Mouse (Mus musculus): ENCODE measurements around the gene Nostrin. TPM values are rescaled to one million over a fixed set of nuclear protein-coding genes. Genes with fewer than 3 reads are reported as not detected.

The Nostrin gene
- total and polyA plus RNA-seq, 2 experiments from 2014 or later, result 6.9 to 7.7 TPM

DNA sequence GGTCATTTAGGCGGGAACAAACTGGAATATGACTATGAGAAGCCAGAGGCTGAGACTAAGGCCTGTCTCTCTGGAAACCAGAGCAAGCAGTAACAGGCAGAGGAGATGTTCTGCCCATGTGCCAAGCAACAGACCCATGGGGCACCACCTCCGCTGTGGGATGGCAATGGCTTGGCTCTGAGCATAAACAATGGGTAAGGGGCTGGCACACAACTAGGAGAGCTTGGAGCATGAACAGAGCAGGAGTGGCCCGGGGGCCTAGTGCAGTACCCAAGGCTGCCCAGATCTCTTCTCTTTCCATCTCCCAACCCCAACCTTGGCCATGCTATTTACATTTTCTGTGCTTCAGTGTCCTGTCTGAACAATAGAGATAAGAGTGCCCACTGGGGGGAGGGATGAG is 36.9 kb upstream of the Nostrin start:
- DNase-seq (ENCODE audit: low spot score) (no peak), ATAC-seq (ENCODE audit: insufficient read depth, low read depth) (no peak)
- TF ChIP-seq EP300 (IDR thresholded peaks at IDR 0.05; ENCODE audit: low read depth), result no peak
- no peak for TF ChIP-seq CTCF (IDR thresholded peaks at IDR 0.05; ENCODE audit: low read depth)
- H3K27me3 ChIP-seq (ENCODE audit: control insufficient read depth, insufficient read depth, low read length), result no peaks in the 10 kb centered on the region
- H3K4me1 ChIP-seq (ENCODE audit: control insufficient read depth, insufficient read depth), result 0 out of 2 replicates have a peak, but pooled peaks cover 8% of the 10 kb centered on the region
- no peaks in the 10 kb centered on the region for H3K36me3 ChIP-seq (replicated peaks; ENCODE audit: control insufficient read depth, insufficient read depth, low read length)
- no peak overlapping the region for H3K27ac ChIP-seq (ENCODE audit: low read depth)
- no peak overlapping the region for H3K4me2 ChIP-seq (ENCODE audit: low read depth, low read length)
- no peak overlapping the region for H3K4me3 ChIP-seq (ENCODE audit: low read depth, low read length)
- H3K9me3 ChIP-seq (replicated peaks; ENCODE audit: control insufficient read depth, low read length), result no peaks in the 10 kb centered on the region
- H3K9ac ChIP-seq (replicated peaks; ENCODE audit: low read depth, low read length), result no peak overlapping the region
- 88% methylated on average over 3 of the region's 3 CpGs for WGBS

DNA sequence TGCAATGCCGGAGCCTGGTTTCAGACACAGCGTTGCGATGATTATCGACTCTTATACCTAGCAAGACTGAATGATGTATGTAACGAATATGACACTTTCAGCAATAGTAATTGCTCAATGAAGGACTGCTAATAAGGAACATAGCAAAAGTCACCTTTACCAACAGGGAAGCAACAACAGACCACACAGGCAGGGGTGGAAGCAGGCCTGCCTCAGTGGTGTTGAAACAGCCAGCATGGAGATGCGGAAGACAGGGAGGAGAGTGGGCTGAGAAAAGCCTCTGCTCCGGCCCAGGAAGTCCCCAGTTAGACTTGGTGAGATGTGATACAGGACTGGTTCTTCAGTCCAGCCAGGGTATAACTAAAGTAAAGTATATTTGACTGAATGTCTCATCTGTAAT is 36.5 kb upstream of the Nostrin start:
- H3K4me2 ChIP-seq (ENCODE audit: low read depth, low read length), result no peak overlapping the region
- no peaks in the 10 kb centered on the region for H3K36me3 ChIP-seq (replicated peaks; ENCODE audit: control insufficient read depth, insufficient read depth, low read length)
- no peak for DNase-seq (ENCODE audit: low spot score)
- no peak overlapping the region for H3K27ac ChIP-seq (ENCODE audit: low read depth)
- no peaks in the 10 kb centered on the region for H3K9me3 ChIP-seq (replicated peaks; ENCODE audit: control insufficient read depth, low read length)
- H3K4me3 ChIP-seq (ENCODE audit: low read depth, low read length), result no peak overlapping the region
- 0 out of 2 replicates have a peak, but pooled peaks cover 8% of the 10 kb centered on the region for H3K4me1 ChIP-seq (ENCODE audit: control insufficient read depth, insufficient read depth)
- 98% methylated on average over 7 of the region's 7 CpGs for WGBS
- H3K9ac ChIP-seq (replicated peaks; ENCODE audit: low read depth, low read length), result no peak overlapping the region
- H3K27me3 ChIP-seq (ENCODE audit: control insufficient read depth, insufficient read depth, low read length), result no peaks in the 10 kb centered on the region
- no peak for ATAC-seq (ENCODE audit: insufficient read depth, low read depth)
- TF ChIP-seq EP300 (IDR thresholded peaks at IDR 0.05; ENCODE audit: low read depth) (no peak), CTCF (IDR thresholded peaks at IDR 0.05; ENCODE audit: low read depth) (no peak)

DNA sequence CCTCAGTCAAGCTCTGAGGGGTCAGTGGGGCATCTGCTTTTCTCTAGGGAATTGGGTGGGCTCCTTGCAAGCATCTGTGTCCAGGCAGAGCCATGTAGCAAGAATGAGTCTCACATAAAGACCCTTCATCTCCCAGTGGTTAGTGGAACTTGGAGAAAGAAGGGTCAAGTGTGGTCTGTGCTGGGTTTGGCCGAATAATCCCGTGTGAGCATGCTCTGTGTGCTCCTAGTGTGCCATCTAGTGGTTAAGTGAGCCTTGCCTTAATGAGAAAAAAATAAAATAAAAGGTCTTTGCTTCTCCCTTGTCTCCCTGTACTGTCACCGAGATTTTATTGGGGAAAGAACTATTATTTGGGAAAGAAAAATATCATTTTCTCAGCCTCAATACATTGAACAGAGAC is 34.9 kb upstream of the Nostrin start:
- peak; percentile 47; the same call in 1 of the 2 replicates for ATAC-seq (ENCODE audit: insufficient read depth, low read depth)
- no peak for TF ChIP-seq EP300 (IDR thresholded peaks at IDR 0.05; ENCODE audit: low read depth)
- peak; percentile 86 for TF ChIP-seq CTCF (IDR thresholded peaks at IDR 0.05; ENCODE audit: low read depth)
- Histone ChIP-seq H3K9me3 (replicated peaks; ENCODE audit: control insufficient read depth, low read length) (no peaks in the 10 kb centered on the region), H3K9ac (replicated peaks; ENCODE audit: low read depth, low read length) (no peak overlapping the region), H3K4me3 (ENCODE audit: low read depth, low read length) (no peak overlapping the region), H3K36me3 (replicated peaks; ENCODE audit: control insufficient read depth, insufficient read depth, low read length) (no peaks in the 10 kb centered on the region), H3K27me3 (ENCODE audit: control insufficient read depth, insufficient read depth, low read length) (no peaks in the 10 kb centered on the region), H3K27ac (ENCODE audit: low read depth) (no peak overlapping the region), H3K4me2 (ENCODE audit: low read depth, low read length) (no peak overlapping the region), H3K4me1 (ENCODE audit: control insufficient read depth, insufficient read depth) (0 out of 2 replicates have a peak, but pooled peaks cover 8% of the 10 kb centered on the region)
- peak; percentile 63 for DNase-seq (ENCODE audit: low spot score)
- WGBS, result 17% methylated on average over 3 of the region's 3 CpGs

DNA sequence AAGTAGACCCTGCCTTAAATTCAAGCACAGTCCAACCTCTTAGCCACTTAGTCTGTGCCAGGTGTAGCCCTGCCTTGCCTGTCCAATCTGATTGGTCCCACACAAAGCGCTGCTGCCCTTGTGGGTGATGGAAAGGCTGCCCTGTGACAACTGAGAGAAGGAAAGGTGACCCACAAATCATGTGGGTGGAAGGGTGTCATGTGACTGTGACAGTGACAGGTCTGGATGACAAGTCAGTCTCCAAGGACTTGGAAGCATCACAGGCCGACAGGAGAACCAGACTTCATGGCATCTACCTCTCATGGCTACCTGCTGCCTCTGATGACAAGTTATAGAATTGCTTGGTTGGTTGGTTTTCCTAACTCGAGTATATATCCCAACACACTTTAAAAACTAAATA is 32.1 kb upstream of the Nostrin start:
- 84% methylated on average over 3 of the region's 3 CpGs for WGBS
- TF ChIP-seq CTCF (IDR thresholded peaks at IDR 0.05; ENCODE audit: low read depth), result no peak
- TF ChIP-seq EP300 (IDR thresholded peaks at IDR 0.05; ENCODE audit: low read depth), result no peak
- no peaks in the 10 kb centered on the region for H3K9me3 ChIP-seq (replicated peaks; ENCODE audit: control insufficient read depth, low read length)

DNA sequence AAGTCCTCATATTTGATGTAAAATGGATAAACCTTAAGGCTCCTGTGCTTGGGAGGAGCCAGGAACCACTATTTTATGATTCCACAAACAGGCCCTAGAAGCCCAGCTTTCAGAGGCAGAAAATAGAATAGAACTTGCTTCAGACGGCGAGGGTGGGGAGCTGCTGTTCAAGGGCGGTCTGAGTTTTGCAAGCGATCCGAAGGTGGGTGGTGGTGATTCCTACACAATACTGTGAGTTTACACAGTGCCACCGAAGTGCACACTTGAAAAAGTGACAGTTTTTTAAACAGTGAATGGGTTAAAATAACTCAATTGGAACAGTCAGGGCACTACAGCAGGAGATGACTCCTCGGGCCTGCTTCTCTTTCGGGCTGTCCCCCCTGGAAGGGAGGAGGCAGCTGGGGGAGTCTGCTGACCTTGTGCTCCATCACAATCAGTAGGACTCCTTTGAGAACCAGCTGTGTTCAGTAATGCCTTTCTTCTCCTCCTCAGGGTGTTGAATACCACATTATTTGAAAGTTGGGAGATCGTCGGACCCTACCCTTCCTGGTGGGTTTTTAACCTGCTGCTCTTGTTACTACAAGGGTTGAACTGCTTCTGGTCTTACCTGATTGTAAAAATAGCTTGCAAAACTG is 31.0 kb upstream of the Nostrin start:
- ATAC-seq (ENCODE audit: insufficient read depth, low read depth) (no peak), DNase-seq (ENCODE audit: low spot score) (no peak)
- Histone ChIP-seq H3K4me2 (ENCODE audit: low read depth, low read length) (no peak overlapping the region), H3K36me3 (replicated peaks; ENCODE audit: control insufficient read depth, insufficient read depth, low read length) (no peaks in the 10 kb centered on the region), H3K27ac (ENCODE audit: low read depth) (no peak overlapping the region), H3K27me3 (ENCODE audit: control insufficient read depth, insufficient read depth, low read length) (no peaks in the 10 kb centered on the region), H3K4me1 (ENCODE audit: control insufficient read depth, insufficient read depth) (no peaks in the 10 kb centered on the region), H3K4me3 (ENCODE audit: low read depth, low read length) (no peak overlapping the region), H3K9ac (replicated peaks; ENCODE audit: low read depth, low read length) (no peak overlapping the region), H3K9me3 (replicated peaks; ENCODE audit: control insufficient read depth, low read length) (no peaks in the 10 kb centered on the region)
- WGBS, result 76% methylated on average over 10 of the region's 10 CpGs
- TF ChIP-seq EP300 (IDR thresholded peaks at IDR 0.05; ENCODE audit: low read depth) (no peak), CTCF (IDR thresholded peaks at IDR 0.05; ENCODE audit: low read depth) (no peak)

More for the DNA sequence above, 32.1 kb upstream of the Nostrin start:
- Histone ChIP-seq H3K4me3 (ENCODE audit: low read depth, low read length) (no peak overlapping the region), H3K27me3 (ENCODE audit: control insufficient read depth, insufficient read depth, low read length) (no peaks in the 10 kb centered on the region), H3K4me2 (ENCODE audit: low read depth, low read length) (no peak overlapping the region), H3K27ac (ENCODE audit: low read depth) (no peak overlapping the region), H3K4me1 (ENCODE audit: control insufficient read depth, insufficient read depth) (no peaks in the 10 kb centered on the region), H3K36me3 (replicated peaks; ENCODE audit: control insufficient read depth, insufficient read depth, low read length) (no peaks in the 10 kb centered on the region), H3K9ac (replicated peaks; ENCODE audit: low read depth, low read length) (no peak overlapping the region)
- no peak for DNase-seq (ENCODE audit: low spot score)
- ATAC-seq (ENCODE audit: insufficient read depth, low read depth), result no peak

DNA sequence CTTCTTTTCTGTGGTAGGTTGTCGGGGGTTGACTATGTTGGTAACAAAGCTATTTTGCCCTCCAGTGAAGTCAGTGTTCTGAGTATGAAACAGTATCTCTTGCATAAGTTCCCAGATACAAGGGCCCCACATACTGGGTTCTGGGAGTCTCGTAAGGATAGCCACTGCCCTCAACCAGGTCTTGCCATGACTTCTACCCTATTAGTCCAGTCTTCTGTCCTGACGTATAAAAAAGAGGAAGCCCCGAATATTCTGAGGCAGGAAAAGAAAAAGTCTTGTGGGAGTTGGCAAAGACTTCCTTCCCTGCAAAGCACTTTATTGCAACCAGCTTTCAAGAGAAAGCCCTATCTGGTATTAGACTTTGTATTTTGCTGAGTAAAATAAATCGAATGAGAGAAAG is 26.4 kb upstream of the Nostrin start:
- no peak overlapping the region for H3K4me2 ChIP-seq (ENCODE audit: low read depth, low read length)
- ATAC-seq (ENCODE audit: insufficient read depth, low read depth) (no peak), DNase-seq (ENCODE audit: low spot score) (no peak)
- H3K27me3 ChIP-seq (ENCODE audit: control insufficient read depth, insufficient read depth, low read length), result no peaks in the 10 kb centered on the region
- H3K9ac ChIP-seq (replicated peaks; ENCODE audit: low read depth, low read length), result no peak overlapping the region
- H3K4me1 ChIP-seq (ENCODE audit: control insufficient read depth, insufficient read depth), result no peaks in the 10 kb centered on the region
- H3K4me3 ChIP-seq (ENCODE audit: low read depth, low read length), result no peak overlapping the region
- TF ChIP-seq EP300 (IDR thresholded peaks at IDR 0.05; ENCODE audit: low read depth) (no peak), CTCF (IDR thresholded peaks at IDR 0.05; ENCODE audit: low read depth) (no peak)
- H3K27ac ChIP-seq (ENCODE audit: low read depth), result no peak overlapping the region
- WGBS, result 61% methylated on average over 5 of the region's 5 CpGs
- H3K36me3 ChIP-seq (replicated peaks; ENCODE audit: control insufficient read depth, insufficient read depth, low read length), result peaks cover 6% of the 10 kb centered on the region; the same call in 1 of the 2 replicates
- H3K9me3 ChIP-seq (replicated peaks; ENCODE audit: control insufficient read depth, low read length), result no peaks in the 10 kb centered on the region

Data from heart, postnatal 0 days (tissue).